ENCODE assay signal across 8 mouse cellular contexts in genomic region chr17:73196139-73196538, GRCm38 (mm10).
DNase-seq lines count a peak whose midpoint lies in the region.

No protein-coding gene starts in this region.

- peak; percentile 18 for DNase-seq in gastrocnemius, postnatal 10 days
- DNase-seq in gastrocnemius, postnatal 14 days: no peak
- peak; percentile 17 for DNase-seq in right cerebral cortex, postnatal 14 days
- no peak for DNase-seq in right cerebral cortex, adult 18-20 months
- DNase-seq in kidney, postnatal 36 days: peak; percentile 10 to 67
- peak; percentile 66 to 67 for DNase-seq in thymus, postnatal 36 days
- DNase-seq in adipocyte (ENCODE audit: low spot score): no peak
- no peak for DNase-seq in frontal cortex, postnatal 25 days (ENCODE audit: low spot score in 2 of 2)

- intact Hi-C loops in gastrocnemius, postnatal 14 days (cut with DNase I; ENCODE audit: low total_unique reads): loop anchor here (2.0 kb wide), 1 partner anchor 101 kb away; no protein-coding TSS in a partner anchor

Comparison
In these comparisons a context has a peak if more than half of its experiments do, and no peak if none do; other contexts are left out.
1. DNase-seq: peak in gastrocnemius, postnatal 10 days (single experiment), right cerebral cortex, postnatal 14 days (single experiment), kidney, postnatal 36 days (2 of 2) and thymus, postnatal 36 days (2 of 2); none in gastrocnemius, postnatal 14 days (single experiment), right cerebral cortex, adult 18-20 months (single experiment), adipocyte (single experiment) and frontal cortex, postnatal 25 days (0 of 2).